Mouse (Mus musculus): ENCODE data around the gene 1700017B05Rik.

GRCm38 (mm10) chr9:57279441-57279840 is 17.0 kb upstream of the 1700017B05Rik start:
- TF ChIP-seq POLR2A (IDR thresholded peaks at IDR 0.05; ENCODE audit: insufficient read length, low read depth): no peak
- TF ChIP-seq POLR2AphosphoS2 (IDR thresholded peaks at IDR 0.05; ENCODE audit: insufficient read length, low read depth): no peak
- no peak for TF ChIP-seq TCF12 (IDR thresholded peaks at IDR 0.05; ENCODE audit: insufficient read depth, poor library complexity, severe bottlenecking)
- TF ChIP-seq E2F4 (IDR thresholded peaks at IDR 0.05; ENCODE audit: insufficient read depth): no peak
- no peak for TF ChIP-seq USF1 (IDR thresholded peaks at IDR 0.05; ENCODE audit: low read depth)
- no peak for TF ChIP-seq MAX (IDR thresholded peaks at IDR 0.05; ENCODE audit: low read depth)
- TF ChIP-seq SRF (IDR thresholded peaks at IDR 0.05; ENCODE audit: control insufficient read depth, insufficient read length, low read depth): no peak
- TF ChIP-seq REST (IDR thresholded peaks at IDR 0.05; ENCODE audit: insufficient read depth, insufficient read length): no peak
- TF ChIP-seq CEBPB (IDR thresholded peaks at IDR 0.05; ENCODE audit: insufficient read depth, poor library complexity, severe bottlenecking): no peak
- TF ChIP-seq MYOD1 (IDR thresholded peaks at IDR 0.05; ENCODE audit: control insufficient read depth in 1 of 3, insufficient read length in 2 of 3, low read depth in 2 of 3): no peak
